Mouse (Mus musculus): ENCODE results near the gene Ube2g2. TPM values are rescaled to one million over a fixed set of nuclear protein-coding genes. Genes with fewer than 3 reads are reported as not detected.
A peak's percentile ranks its signal among the peaks of the same experiment; 100 is the strongest.

Ube2g2 gene
- polyA plus RNA-seq, 1 experiment = 40.2 TPM

GRCm38 (mm10) chr10:77629163-77629562, 7.1 kb downstream of the Ube2g2 start:
- no peaks in the 10 kb centered on the region for H3K4me1 ChIP-seq (ENCODE audit: control insufficient read depth, insufficient read depth, low read length)
- no peak overlapping the region for H3K4me3 ChIP-seq (ENCODE audit: low read depth, low read length)
- H3K36me3 ChIP-seq (ENCODE audit: control insufficient read depth, insufficient read depth, low read length, poor library complexity, severe bottlenecking) = peaks cover 8% of the 10 kb centered on the region
- no peaks in the 10 kb centered on the region for H3K9me3 ChIP-seq (replicated peaks; ENCODE audit: control insufficient read depth, insufficient read depth, low read length, poor library complexity, severe bottlenecking)
- H3K27me3 ChIP-seq (ENCODE audit: control insufficient read depth, insufficient read depth, low read length, poor library complexity, severe bottlenecking) = no peaks in the 10 kb centered on the region
- H3K9ac ChIP-seq (ENCODE audit: low read depth, poor library complexity, severe bottlenecking) = no peak overlapping the region
- no peak overlapping the region for H3K27ac ChIP-seq (ENCODE audit: insufficient read depth, low read length)
- no peak for TF ChIP-seq POLR2A (IDR thresholded peaks at IDR 0.05; ENCODE audit: insufficient read depth, low read length)
- no peak for TF ChIP-seq EP300 (IDR thresholded peaks at IDR 0.05; ENCODE audit: insufficient read depth, low read depth, low read length)
- no peak for TF ChIP-seq CTCF (IDR thresholded peaks at IDR 0.05; ENCODE audit: low read depth, low read length)

- Histone ChIP-seq H3K9me3 (replicated peaks; ENCODE audit: control insufficient read depth, insufficient read depth, low read length, poor library complexity, severe bottlenecking) (no peaks in the 10 kb centered on the region), H3K27me3 (ENCODE audit: control insufficient read depth, insufficient read depth, low read length, poor library complexity, severe bottlenecking) (no peaks in the 10 kb centered on the region), H3K4me3 (ENCODE audit: low read depth, low read length) (no peak overlapping the region), H3K27ac (ENCODE audit: insufficient read depth, low read length) (no peak overlapping the region), H3K36me3 (ENCODE audit: control insufficient read depth, insufficient read depth, low read length, poor library complexity, severe bottlenecking) (peaks cover 8% of the 10 kb centered on the region), H3K4me1 (ENCODE audit: control insufficient read depth, insufficient read depth, low read length) (no peaks in the 10 kb centered on the region), H3K9ac (ENCODE audit: low read depth, poor library complexity, severe bottlenecking) (no peak overlapping the region)
- TF ChIP-seq CTCF (IDR thresholded peaks at IDR 0.05; ENCODE audit: low read depth, low read length) (peak; percentile 12), POLR2A (IDR thresholded peaks at IDR 0.05; ENCODE audit: insufficient read depth, low read length) (no peak)
Measured at GRCm38 (mm10) chr10:77629970-77630369, 7.9 kb downstream of the Ube2g2 start.

- TF ChIP-seq EP300 (IDR thresholded peaks at IDR 0.05; ENCODE audit: insufficient read depth, low read depth, low read length) (no peak), POLR2A (IDR thresholded peaks at IDR 0.05; ENCODE audit: insufficient read depth, low read length) (no peak), CTCF (IDR thresholded peaks at IDR 0.05; ENCODE audit: low read depth, low read length) (no peak)
- Histone ChIP-seq H3K4me3 (ENCODE audit: low read depth, low read length) (no peak overlapping the region), H3K4me1 (ENCODE audit: control insufficient read depth, insufficient read depth, low read length) (no peaks in the 10 kb centered on the region), H3K27me3 (ENCODE audit: control insufficient read depth, insufficient read depth, low read length, poor library complexity, severe bottlenecking) (no peaks in the 10 kb centered on the region), H3K9ac (ENCODE audit: low read depth, poor library complexity, severe bottlenecking) (no peak overlapping the region), H3K9me3 (replicated peaks; ENCODE audit: control insufficient read depth, insufficient read depth, low read length, poor library complexity, severe bottlenecking) (no peaks in the 10 kb centered on the region), H3K36me3 (ENCODE audit: control insufficient read depth, insufficient read depth, low read length, poor library complexity, severe bottlenecking) (peaks cover 11% of the 10 kb centered on the region), H3K27ac (ENCODE audit: insufficient read depth, low read length) (no peak overlapping the region)
Measured at GRCm38 (mm10) chr10:77634016-77634415, 11.9 kb downstream of the Ube2g2 start.

- Histone ChIP-seq H3K4me1 (ENCODE audit: control insufficient read depth, insufficient read depth, low read length) (no peaks in the 10 kb centered on the region), H3K9ac (ENCODE audit: low read depth, poor library complexity, severe bottlenecking) (no peak overlapping the region), H3K9me3 (replicated peaks; ENCODE audit: control insufficient read depth, insufficient read depth, low read length, poor library complexity, severe bottlenecking) (no peaks in the 10 kb centered on the region), H3K27me3 (ENCODE audit: control insufficient read depth, insufficient read depth, low read length, poor library complexity, severe bottlenecking) (no peaks in the 10 kb centered on the region), H3K4me3 (ENCODE audit: low read depth, low read length) (no peak overlapping the region), H3K36me3 (ENCODE audit: control insufficient read depth, insufficient read depth, low read length, poor library complexity, severe bottlenecking) (peaks cover 11% of the 10 kb centered on the region), H3K27ac (ENCODE audit: insufficient read depth, low read length) (no peak overlapping the region)
- no peak for TF ChIP-seq POLR2A (IDR thresholded peaks at IDR 0.05; ENCODE audit: insufficient read depth, low read length)
- no peak for TF ChIP-seq CTCF (IDR thresholded peaks at IDR 0.05; ENCODE audit: low read depth, low read length)
- no peak for TF ChIP-seq EP300 (IDR thresholded peaks at IDR 0.05; ENCODE audit: insufficient read depth, low read depth, low read length)
Measured at GRCm38 (mm10) chr10:77634452-77635231, 12.6 kb downstream of the Ube2g2 start.

- Histone ChIP-seq H3K4me1 (ENCODE audit: control insufficient read depth, insufficient read depth, low read length) (no peaks in the 10 kb centered on the region), H3K27me3 (ENCODE audit: control insufficient read depth, insufficient read depth, low read length, poor library complexity, severe bottlenecking) (no peaks in the 10 kb centered on the region), H3K9me3 (replicated peaks; ENCODE audit: control insufficient read depth, insufficient read depth, low read length, poor library complexity, severe bottlenecking) (no peaks in the 10 kb centered on the region), H3K9ac (ENCODE audit: low read depth, poor library complexity, severe bottlenecking) (no peak overlapping the region), H3K27ac (ENCODE audit: insufficient read depth, low read length) (no peak overlapping the region), H3K36me3 (ENCODE audit: control insufficient read depth, insufficient read depth, low read length, poor library complexity, severe bottlenecking) (peaks cover 12% of the 10 kb centered on the region), H3K4me3 (ENCODE audit: low read depth, low read length) (no peak overlapping the region)
- TF ChIP-seq EP300 (IDR thresholded peaks at IDR 0.05; ENCODE audit: insufficient read depth, low read depth, low read length) = no peak
- no peak for TF ChIP-seq POLR2A (IDR thresholded peaks at IDR 0.05; ENCODE audit: insufficient read depth, low read length)
- no peak for TF ChIP-seq CTCF (IDR thresholded peaks at IDR 0.05; ENCODE audit: low read depth, low read length)
Measured at GRCm38 (mm10) chr10:77636234-77636922, 14.3 kb downstream of the Ube2g2 start.

- Histone ChIP-seq H3K36me3 (ENCODE audit: control insufficient read depth, insufficient read depth, low read length, poor library complexity, severe bottlenecking) (peaks cover 13% of the 10 kb centered on the region), H3K27ac (ENCODE audit: insufficient read depth, low read length) (no peak overlapping the region), H3K9me3 (replicated peaks; ENCODE audit: control insufficient read depth, insufficient read depth, low read length, poor library complexity, severe bottlenecking) (no peaks in the 10 kb centered on the region), H3K4me1 (ENCODE audit: control insufficient read depth, insufficient read depth, low read length) (no peaks in the 10 kb centered on the region), H3K4me3 (ENCODE audit: low read depth, low read length) (no peak overlapping the region), H3K27me3 (ENCODE audit: control insufficient read depth, insufficient read depth, low read length, poor library complexity, severe bottlenecking) (no peaks in the 10 kb centered on the region), H3K9ac (ENCODE audit: low read depth, poor library complexity, severe bottlenecking) (no peak overlapping the region)
- TF ChIP-seq POLR2A (IDR thresholded peaks at IDR 0.05; ENCODE audit: insufficient read depth, low read length) = no peak
- TF ChIP-seq CTCF (IDR thresholded peaks at IDR 0.05; ENCODE audit: low read depth, low read length) = no peak
- TF ChIP-seq EP300 (IDR thresholded peaks at IDR 0.05; ENCODE audit: insufficient read depth, low read depth, low read length) = no peak
Measured at GRCm38 (mm10) chr10:77638956-77639355, 16.9 kb downstream of the Ube2g2 start.
